Mouse (Mus musculus) myocyte (in vitro differentiated cells): ENCODE measurements at regions not wholly inside any gene's neighbourhood (a gene's known extent, or its start where the extent isn't known, plus 50 kb on each side); places are given as distances from the start of the nearest gene placed in this dataset.

ENCODE experiments used
- CEBPB ChIP-seq: IDR thresholded peaks from 2 replicates; pipeline ENCODE4 v1.6.1; 2011; ENCODE audit warnings: mild to moderate bottlenecking, moderate library complexity; ENCODE audit not compliant: poor library complexity, insufficient read depth, severe bottlenecking
- E2F4 ChIP-seq: IDR thresholded peaks from one replicate; pipeline ENCODE4 v1.6.1; 2011; ENCODE audit warnings: mild to moderate bottlenecking, control low read depth, moderate library complexity; ENCODE audit not compliant: insufficient read depth
- MAX ChIP-seq: IDR thresholded peaks from one replicate; pipeline ENCODE4 v1.6.1; 2011; ENCODE audit warnings: low read depth, mild to moderate bottlenecking, control low read depth
- MYOD1 ChIP-seq, 3 experiments: IDR thresholded peaks; one replicate each; pipeline ENCODE4 v1.6.1; 2011; ENCODE audit warnings: control low read depth in 2 of 3, low read depth in 2 of 3, mild to moderate bottlenecking in 2 of 3, moderate library complexity in 1 of 3; ENCODE audit not compliant: insufficient read length in 2 of 3, control insufficient read depth in 1 of 3
- POLR2A ChIP-seq: IDR thresholded peaks from one replicate; pipeline ENCODE4 v1.6.1; 2011; ENCODE audit warnings: low read depth, mild to moderate bottlenecking, control low read depth, moderate library complexity; ENCODE audit not compliant: insufficient read length
- TCF12 ChIP-seq: IDR thresholded peaks from one replicate; pipeline ENCODE4 v1.6.1; 2011; ENCODE audit warnings: mild to moderate bottlenecking, control low read depth; ENCODE audit not compliant: poor library complexity, insufficient read depth, severe bottlenecking

DNA sequence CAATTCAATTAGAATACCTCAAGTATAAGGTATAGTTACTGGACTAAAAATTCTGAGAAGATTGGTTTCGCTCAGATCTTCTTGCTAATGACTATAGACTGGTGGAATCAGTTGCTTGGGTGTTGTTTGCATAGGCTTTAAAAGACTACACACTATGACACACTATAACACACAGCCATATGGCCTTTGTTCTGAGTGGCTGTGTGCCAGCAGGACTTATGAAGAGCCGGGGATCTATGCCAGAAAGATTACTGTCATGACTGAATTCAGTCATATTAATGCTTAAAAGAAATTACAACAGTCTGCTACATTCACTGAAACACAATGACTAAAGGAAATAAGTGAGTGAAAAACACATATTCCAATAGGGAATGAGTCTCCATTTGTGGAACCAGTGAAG, 345.7 kb upstream of the Klf6 start:
- TF ChIP-seq TCF12 (no peak), E2F4 (no peak), CEBPB (no peak), POLR2A (no peak), MAX (no peak), MYOD1 (IDR thresholded peaks at IDR 0.05; ENCODE audit: control insufficient read depth in 1 of 3, insufficient read length in 2 of 3, low read depth in 2 of 3) (no peak)
